Mouse (Mus musculus): ENCODE measurements at regions not wholly inside any gene's neighbourhood (a gene's known extent, or its start where the extent isn't known, plus 50 kb on each side); places are given as distances from the start of the nearest gene placed in this dataset.

- peak; percentile 81 for DNase-seq
Measured at GRCm38 (mm10) chr11:94882687-94883383, 53.2 kb upstream of the Col1a1 start.

GRCm38 (mm10) chr11:94881982-94882686 lies 53.9 kb upstream of the Col1a1 start:
- DNase-seq, result peak; percentile 88

DNA sequence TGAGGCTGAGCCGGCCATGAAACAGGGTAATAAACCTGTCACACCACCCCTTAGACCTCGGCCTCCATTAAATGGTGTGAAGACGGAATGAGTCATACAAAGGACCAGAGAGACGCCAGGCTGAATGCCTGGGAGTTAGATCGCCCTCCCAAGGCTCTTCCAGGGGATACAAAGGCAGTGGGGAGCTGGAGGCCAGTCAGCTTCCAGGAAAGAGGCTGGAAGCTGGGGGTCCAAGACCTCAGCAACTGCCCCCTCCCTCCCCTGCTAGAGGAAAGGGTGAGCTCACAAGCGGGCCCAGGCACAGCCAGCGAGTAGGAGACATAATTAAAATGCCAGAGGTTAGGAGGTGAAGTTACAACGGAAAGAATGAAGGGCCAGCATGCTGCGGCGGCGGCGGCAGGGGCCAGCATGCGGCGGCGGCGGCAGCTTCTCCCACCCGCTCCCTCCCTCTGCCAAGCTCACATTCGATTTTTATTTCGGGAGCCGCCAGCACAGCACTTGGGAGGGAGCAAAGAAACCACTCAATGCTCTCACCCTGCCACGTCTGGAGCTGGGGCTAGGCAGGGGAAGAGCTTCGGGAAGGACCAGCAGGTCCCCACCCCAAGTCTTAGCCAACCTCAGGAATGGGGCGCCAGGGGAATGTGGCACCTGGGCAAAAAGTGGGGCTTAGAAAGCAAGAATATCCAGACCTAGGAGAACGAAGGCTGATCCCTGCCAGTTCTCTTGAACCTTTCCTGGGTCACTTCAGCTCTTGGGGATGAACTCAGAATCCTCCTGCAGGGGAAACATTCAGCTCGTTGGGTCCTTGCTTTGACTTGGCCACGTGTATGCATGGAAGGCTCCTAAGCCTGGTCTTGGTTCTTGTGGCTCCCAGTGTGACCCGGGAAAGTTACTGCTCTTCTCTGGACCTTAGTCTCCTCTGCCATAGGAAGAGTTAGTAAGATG lies 54.9 kb upstream of the Col1a1 start:
- DNase-seq, result peak; percentile 79

DNA sequence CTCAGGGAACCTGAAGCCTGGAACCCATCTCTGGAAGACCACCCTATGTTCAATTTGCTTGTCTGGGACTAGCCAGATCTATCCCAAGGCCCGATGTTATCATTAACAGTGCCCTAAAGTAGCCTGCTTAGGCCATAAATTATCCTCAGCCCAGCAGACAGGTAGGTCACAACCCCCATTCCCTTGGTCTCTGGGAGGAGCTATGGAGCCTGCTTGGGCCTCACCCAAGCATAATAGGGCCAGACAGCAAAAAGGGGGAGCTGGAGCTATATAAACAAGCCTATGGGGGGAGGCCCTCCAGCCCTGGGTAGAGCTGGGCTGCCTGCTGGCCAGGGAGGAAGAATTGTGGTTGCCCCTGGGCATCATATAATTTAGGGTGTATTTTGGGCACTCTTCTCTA lies 59.3 kb upstream of the Col1a1 start:
- peak; percentile 48 for DNase-seq

GRCm38 (mm10) chr11:94875026-94875425 lies 61.0 kb upstream of the Col1a1 start:
- no peak for DNase-seq

DNA sequence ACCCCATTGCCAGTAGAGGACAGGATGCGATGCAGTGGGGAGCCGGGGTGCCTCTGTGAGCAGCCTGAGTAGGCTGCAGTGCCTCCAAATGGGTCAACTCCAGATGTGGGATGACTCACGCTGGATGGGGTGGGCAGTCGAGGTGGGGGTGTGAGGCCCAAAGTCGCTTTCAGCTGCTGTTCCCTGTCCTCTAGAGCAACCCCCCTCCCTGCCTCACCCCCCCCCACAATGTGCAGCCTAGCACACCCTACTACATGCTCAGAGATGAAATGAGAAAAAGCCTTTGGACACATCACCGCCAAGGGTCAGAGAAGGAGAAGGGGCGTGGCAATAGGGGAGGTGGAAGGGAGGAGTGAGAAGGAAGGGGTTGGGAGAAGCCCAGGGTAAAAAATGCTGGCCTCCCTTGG lies 61.9 kb upstream of the Col1a1 start:
- DNase-seq, result peak; percentile 52

- no peak for DNase-seq
Measured at GRCm38 (mm10) chr11:94873693-94874092, 62.3 kb upstream of the Col1a1 start.

- DNase-seq, result peak; percentile 72
Measured at GRCm38 (mm10) chr11:94872921-94873320, 63.1 kb upstream of the Col1a1 start.

DNA sequence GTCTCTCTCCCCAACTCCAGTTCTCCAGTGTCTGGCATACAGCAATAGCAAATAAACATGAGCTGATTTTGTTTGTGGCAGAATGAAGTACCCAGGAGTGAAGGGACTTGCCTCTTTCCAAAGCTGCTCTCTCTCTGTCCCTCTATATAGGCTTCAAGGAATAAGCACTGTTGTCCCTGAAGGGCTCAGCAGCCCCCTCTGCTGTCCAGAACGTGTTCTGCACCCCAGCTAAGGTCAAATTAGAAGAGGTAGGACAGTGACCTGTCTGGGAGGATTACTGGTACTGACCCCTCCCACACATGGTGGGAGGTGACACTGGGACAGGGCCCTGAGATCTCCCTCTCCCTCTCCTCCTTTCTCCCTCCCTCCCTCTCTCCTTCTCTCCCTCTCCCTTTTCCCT lies 65.7 kb upstream of the Col1a1 start:
- DNase-seq, result peak; percentile 53

- peak; percentile 67 for DNase-seq
Measured at GRCm38 (mm10) chr11:94869866-94870265, 66.2 kb upstream of the Col1a1 start.

DNA sequence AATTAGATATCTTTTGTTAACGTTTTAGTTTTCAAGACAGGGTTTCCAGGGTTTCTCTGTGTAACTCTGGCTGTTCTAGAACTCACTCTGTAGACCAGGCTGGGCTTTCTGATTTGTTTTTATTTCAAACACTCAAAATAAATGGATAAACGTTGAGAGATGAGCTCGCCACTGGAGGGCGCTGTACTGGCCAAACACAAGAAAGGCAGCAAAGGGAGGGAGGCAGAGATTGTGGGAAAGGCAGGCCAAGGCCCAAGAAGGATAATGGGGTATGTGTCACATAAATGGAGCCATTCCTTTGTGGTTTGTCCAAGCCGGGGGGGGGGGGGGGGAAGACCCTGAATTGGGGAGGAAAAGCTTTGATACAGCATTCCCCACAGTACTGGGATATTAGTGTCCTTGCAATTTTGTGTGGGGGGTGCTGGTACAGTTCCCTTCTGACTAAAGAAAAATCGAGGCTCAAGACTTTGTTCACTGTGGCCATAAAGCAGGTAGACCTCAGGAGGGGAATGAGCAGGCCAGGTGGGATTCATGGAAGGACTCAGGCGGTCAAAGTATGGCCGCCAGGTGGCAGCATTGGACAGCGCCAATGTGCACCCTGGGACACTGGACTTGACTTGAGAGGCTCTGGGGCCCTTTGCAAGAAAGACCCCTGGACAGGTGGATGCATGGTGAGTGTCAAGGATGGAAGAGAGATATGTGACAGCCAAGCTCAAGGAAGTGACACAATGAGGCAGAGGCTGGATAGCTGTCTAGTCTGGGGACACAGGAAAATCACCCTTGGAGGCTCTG lies 69.7 kb upstream of the Col1a1 start:
- DNase-seq, result peak; percentile 84

DNA sequence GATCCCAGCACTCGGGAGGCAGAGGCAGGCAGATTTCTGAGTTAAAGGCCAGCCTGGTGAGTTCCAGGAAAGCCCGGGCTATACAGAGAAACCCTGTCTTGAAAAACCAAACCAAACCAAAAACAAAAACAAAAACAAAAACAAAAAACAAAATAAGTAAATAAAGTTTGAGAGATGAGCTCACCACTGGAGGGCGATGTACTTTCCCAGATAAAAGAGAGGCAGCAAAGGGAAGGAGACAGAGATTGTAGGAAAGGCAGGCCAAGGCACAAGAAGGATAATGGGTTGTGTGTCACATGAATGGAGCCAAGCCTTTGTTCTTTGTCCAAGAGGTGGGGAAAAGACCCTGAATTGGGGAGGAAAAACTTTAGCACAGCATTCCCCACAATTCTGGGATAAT lies 67.6 kb upstream of the Tmem92 start:
- DNase-seq, result no peak

DNA sequence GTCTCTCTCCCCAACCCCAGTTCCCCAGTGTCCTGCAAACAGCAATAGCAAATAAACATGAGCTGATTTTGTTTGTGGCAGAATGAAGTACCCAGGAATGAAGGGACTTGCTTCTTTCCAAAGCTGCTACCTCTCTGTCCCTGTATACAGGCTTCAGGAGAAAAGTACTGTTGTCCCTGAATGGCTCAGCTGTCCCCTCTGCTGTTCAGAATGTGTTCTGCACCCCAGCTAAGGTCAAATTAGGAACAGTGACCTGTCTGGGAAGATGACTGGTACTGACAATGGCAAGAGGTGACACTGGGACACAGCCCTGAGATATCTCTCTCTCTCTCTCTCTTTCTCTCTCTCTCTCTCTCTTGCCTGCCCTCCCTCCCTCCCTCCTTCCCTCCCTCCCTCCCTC lies 56.6 kb upstream of the Tmem92 start:
- no peak for DNase-seq

- DNase-seq, result peak; percentile 61
Measured at GRCm38 (mm10) chr11:94838140-94838539, 55.6 kb upstream of the Tmem92 start.

GRCm38 (mm10) chr11:94836347-94836746 lies 53.8 kb upstream of the Tmem92 start:
- no peak for DNase-seq

DNA sequence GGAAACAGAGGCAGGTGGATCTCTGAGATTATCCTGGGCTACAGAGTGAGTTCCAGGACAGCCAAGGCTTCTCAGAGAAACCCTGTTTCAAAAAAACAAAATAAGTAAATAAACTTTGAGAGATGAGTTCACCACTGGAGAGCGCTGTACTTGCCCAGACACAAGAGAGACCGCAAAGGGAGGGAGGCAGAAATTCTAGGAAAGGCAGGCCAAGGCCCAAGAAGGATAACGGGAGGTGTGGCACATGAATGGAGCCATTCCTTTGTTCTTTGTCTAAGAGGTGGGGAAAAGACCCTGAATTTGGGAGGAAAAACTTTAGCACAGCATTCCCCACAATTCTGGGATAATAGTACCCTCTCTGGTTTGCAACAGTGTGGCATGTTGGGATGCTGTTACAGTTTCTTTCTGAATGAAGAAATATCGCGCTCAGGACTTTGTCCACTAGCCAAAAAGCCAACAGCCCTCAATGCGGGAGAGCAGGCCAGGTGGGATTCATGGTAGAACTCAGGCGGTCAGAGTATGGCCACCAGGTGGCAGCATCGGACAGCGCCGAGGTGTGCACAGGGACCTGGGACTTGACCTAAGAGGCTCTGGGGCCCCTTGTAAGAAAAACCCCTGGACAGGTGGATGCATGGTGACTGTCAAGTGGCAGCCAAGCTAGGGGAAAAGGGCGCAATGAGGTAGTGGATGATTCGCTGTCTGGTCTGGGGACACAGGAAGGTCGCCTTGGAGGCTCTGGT lies 49.9 kb upstream of the Tmem92 start:
- DNase-seq, result peak; percentile 74
